Comparison of ENCODE assay signal across 1 mouse cellular context in the genomic region with DNA sequence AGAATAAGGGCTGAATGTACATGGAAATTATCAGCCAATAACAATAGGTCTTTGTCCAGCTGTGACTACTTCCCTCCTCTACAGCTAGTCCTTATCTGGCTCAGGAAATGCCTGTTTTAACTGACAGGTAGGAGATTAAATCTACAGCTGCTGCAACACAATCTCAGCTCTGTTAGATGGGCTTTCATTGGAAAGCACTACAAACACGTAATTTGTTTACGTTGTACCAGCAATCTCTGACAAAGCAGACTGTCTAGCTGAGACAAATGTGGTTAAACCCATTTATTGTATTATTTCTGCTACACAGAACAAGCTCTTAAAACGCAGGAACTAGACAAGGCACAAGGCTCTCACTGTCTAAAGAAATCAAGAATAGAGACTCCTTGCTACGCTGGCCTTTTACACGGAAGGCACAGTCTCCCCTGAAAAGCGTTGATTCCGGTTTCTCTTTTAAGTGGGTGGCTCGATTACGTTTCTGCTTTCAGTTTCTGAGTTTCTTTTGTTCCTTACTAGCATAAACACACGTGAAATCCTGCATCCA.
TF ChIP-seq lines count a peak whose summit lies in the region.

No protein-coding gene starts in this region.

TF ChIP-seq in CH12.LX, 34 proteins besides CTCF, POLR2A, EP300 and RAD21 (continued from another document):
- no peak for TF ChIP-seq NELFE (IDR thresholded peaks at IDR 0.05; ENCODE audit: low read depth, low read length)
- no peak for TF ChIP-seq UBTF (IDR thresholded peaks at IDR 0.05; ENCODE audit: low read depth, low read length)
- TF ChIP-seq GABPA (IDR thresholded peaks at IDR 0.05; ENCODE audit: insufficient replicate concordance, low read depth, low read length): no peak
- peak; percentile 59 for TF ChIP-seq BHLHE40 (IDR thresholded peaks at IDR 0.05; ENCODE audit: low read depth, low read length)
TF ChIP-seq in CH12.LX: peak in this region for 7.
